Mouse (Mus musculus) cerebellum, adult 9-11 months (tissue): ENCODE measurements around the gene Brpf1.
A peak's percentile ranks its signal among the peaks of the same experiment; 100 is the strongest.
"Not testable (repeated sequence)": the region's sequence is repeated elsewhere in the genome, so short reads cannot be mapped to it uniquely, and the experiment has no call there.

Experiments used
- DNase-seq: peaks from one replicate; pipeline ENCODE4 v3.0.0; 2022

Gene Brpf1

DNA sequence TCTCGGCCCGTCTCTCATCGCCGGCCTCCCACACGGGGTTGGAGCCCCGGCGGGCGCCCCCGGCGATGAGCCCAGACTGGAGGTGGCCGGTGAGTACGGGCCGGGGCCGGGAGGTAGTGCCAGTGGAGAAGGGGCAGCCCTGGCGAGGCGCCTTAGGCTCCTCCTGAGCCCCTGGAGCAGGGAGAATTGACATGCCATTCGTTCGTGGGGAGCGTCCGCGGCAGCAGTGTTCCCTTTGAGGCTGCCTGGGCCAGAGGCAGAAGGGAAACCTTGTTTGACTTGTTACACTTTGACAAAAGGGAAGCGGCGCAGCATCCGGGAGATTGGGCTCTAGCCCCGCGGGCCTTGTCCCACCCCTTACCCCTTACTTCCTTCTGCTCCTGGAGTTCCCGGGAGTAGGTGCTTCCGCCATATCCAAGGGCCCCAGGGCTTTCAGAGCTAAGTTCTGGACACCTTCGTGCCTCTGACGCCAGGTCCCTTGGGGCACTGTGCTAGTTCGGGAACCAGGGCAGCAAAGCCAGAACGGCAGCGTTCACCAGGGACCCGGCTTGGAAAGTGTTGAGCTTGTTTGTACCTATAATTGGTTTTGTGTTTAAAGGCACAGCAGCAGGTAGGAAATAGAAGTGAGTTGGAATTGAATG is 664 bp downstream of the Brpf1 start:
- DNase-seq: peak; percentile 74

DNA sequence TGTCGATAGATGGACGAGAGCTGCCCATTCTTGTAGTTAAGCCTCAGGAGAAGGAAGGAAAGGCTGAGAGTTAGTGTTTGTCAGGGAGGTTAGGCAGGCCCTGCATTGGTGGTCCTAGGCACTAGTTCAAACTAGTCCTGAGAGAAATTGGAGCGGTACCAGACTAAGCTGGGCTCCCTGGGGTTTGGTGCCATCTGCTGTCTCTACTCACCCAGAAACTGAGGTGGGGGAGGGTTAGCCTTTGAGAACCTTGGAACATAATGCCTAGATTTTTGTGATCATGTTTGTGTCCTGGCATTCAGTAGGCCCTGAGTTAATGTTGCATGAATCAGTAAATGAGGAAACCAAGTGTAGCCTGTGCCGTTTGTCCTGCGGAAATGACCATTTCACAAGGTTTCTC is 1.2 kb downstream of the Brpf1 start:
- peak; percentile 84 for DNase-seq

DNA sequence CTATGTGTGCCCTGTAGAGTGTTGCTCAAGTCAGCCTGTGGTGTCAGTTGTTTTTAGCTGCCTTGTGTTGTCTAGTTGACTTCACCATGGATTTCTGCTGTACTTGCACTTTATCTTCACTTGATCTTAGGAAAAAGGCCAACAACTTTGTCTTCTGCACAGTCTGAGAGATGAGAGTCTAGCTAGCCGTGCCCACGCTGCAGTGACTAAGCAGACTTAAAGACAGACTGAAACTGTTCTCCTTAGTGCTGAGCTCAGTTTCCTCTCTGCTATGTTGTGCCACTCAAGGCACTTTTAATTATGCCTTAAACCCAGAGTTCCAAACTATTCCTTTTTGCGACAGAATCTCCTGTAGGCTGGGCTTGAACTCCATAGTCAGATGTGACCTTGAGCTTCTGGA is 9.0 kb downstream of the Brpf1 start:
- no peak for DNase-seq

GRCm38 (mm10) chr6:113326533-113327315 is 19.8 kb downstream of the Brpf1 start, which contains the start of gene Ogg1:
Gene Ogg1, plus strand, starts transcription at chr6:113326972.
- peak; percentile 98 for DNase-seq

DNA sequence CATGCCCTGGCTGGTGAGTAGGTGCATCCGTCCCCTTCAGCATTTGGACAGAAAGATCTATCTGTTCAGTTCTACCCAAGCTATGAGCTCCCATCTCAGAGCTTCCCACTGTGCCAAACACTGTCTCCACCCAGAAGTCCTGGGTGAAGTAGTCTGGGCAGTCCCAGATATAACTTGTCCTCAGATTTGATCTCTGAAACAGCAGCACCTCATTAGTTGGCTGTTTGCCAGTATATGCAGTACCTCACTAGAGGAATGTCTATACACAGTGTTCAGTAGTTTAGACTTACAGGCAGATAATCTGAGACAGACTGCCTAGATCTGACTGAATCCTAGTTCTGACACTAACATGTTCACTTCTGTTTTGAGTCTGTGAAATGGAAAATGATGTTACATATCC is 22.5 kb downstream of the Brpf1 start:
- no peak for DNase-seq

DNA sequence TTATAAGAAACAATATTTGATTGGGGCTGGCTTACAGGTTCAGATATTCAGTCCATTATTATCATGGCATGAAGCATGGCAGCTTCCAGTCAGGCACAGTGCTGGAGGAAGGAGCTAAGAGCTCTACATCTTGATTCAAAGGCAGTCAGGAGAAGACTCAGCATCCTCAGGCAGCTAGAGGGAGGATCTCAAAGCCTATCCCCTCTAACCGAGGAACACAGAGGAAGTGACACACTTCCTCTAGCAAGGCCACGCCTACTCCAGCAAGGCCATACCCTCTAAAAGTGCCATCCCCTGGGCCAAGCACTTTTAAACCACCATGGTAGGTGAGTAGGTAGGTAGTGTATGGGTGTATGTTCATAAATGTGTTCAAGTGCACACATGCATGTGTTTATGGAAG is 23.6 kb downstream of the Brpf1 start:
- no peak for DNase-seq

- DNase-seq: no peak
Observed at GRCm38 (mm10) chr6:113331721-113332120, 24.8 kb downstream of the Brpf1 start.

DNA sequence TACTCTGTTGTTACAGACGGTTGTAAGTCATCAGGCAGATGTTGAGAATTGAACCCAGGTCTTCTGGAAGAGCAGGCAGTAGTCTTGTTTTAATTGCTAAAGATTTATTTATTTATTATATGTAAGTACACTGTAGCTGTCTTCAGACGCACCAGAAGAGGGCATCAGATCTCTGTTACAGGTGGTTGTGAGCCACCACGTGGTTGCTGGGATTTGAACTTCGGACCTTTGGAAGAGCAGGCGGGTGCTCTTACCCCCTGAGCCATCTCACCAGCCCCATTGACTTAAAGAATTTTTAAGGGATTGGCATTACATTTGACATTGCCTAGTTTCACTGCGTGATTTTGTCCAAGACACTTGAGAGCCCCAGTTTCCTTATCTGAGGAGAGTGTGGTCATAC is 25.8 kb downstream of the Brpf1 start:
- DNase-seq: not testable (repeated sequence)

DNA sequence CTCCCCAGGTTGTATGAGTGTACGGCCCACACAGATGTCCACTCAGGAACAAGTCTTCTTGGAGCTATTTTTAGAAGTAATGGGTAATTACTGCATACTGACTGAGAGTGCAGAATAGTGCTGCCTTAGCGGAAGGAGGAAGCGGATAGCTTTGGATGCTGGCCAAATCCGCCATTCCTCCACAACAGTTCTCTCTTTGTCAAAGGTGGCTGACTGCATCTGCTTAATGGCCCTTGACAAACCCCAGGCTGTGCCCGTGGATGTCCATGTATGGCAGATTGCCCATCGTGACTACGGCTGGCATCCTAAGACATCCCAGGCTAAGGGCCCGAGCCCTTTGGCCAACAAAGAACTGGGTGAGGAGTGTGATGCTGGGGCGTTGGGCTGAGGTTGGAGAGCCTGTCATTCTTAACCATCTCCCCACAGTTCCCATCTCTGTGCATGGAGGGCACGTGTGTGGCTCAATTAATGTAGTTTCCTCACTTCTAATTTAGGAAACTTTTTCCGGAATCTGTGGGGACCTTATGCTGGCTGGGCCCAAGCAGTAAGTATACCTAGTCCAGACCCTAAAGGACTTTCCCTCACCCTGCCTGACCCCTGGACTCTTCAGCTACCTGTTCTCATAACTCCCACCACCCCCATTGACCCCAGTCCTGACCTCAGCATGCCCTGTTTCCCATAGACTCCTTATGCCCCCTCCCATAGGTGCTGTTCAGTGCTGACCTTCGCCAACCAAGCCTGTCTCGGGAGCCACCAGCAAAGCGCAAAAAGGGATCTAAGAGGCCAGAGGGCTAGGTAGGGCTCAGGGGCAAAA is 26.4 kb downstream of the Brpf1 start:
- DNase-seq: no peak

- DNase-seq: no peak
Observed at GRCm38 (mm10) chr6:113334216-113334615, 27.3 kb downstream of the Brpf1 start.

DNA sequence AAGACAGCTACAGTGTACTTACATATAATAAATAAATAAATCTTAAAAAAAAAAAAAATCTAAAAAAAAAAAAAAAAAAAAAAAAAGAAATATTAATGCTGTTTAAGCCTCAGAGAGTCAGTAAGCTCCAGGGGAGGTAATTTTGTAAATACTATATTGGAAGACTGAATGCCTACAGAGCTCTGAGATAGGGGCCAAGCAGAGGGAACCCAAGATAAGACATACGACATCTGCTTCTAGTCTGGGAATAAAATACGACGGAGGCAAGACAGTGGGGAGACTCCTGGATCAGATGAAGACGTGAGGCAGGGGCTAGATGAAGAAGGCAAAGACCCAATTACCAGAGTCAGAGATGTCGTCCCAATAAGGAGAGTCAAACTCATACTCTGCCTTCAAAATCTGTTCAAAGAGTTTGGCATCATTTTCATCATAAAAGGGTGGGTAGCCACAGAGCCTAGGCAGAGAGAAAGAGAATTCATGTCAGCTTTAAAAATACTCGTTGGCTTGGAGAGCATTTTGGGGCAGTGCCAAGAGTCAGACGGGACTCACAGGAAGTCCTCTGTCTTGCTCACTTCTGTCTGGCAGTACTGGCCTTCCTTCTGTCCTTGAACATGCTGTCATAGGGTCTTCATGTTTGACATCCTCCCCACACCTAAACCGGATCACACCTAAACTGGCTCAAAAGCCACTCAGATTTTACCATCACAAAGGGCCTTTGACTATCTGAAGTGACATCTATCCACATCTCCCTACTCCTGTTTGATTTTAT is 30.1 kb downstream of the Brpf1 start:
- DNase-seq: no peak

DNA sequence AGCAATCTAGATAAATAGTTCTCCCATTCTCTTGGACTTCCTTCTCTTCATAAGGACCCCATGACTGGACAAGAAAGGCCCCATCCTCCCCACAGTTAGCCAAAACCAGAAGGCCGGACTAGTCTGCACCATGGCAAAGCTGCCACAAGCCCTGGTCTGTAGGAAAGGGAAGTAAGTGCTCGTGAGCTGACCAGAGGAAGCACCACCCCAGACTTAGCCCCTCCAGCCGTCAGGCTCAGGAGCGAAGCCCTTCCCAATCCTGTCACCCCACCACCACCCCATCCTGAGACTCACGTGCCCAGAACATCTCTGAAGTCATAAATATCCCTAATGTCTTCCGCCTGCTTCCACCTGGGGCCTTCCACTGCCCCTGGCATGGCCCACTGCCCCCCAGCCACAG is 34.6 kb downstream of the Brpf1 start:
- peak; percentile 17 for DNase-seq

DNA sequence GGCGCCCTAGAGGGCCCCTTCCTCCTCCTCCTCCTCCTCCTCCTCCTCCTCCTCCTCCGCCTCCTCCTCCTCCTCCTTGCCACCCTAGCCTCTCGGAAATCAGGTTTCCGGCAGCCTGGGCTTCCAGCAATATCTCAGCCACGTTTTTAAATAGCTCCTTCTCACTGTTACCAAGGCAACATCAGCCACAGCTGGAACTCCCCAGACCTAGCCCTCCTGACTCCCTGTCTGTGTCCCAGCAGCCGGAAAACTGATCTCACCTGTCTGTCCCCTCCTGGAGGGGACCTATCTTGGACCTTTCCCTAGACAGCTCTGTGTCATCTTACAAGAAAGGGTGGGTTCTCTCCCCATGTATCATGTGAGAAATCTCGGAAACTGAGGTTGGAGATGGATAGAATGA is 35.4 kb downstream of the Brpf1 start:
- peak; percentile 12 for DNase-seq

DNA sequence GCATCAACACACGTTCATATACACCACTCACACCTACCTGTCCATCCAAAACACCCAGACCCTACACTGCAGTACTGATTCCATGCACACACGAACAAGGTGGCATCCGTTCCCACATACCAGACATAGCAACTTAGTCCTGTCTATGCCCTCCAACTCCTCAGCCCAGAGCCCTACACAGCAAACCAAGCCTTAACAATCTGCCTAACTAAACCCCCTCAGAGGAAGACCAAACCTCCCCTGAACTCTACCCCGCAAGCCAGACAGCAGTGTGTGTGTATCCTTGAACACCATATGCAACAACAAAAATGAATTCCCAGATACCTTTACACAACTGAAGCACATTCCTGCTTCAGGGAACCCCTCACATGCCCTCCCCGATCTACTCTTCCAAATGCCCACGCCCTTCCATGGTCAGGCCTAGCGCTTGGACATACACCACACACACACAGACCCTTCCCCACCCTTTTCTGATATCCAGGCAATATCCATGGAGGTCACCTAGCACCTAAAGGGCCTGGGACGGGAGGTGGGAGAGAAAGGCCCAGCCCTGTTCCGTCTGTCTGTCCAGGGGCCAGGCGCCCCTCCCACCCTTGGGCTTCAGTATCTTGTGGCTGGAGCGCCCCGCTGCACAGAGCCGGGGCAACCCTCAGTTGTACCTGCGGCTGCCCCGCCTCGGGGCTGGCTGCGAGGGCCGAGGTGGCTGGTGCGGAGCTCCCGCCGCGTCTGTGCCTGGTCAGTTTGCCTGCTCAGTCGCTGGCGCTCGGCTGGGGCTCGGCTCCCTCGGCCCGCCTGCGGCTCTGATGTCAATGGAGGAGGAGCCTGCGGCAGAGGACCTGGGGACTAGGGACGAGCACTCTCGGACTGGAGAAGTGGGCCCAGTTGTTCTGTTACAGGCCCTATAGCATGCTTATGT is 36.5 kb downstream of the Brpf1 start, which contains the start of gene Camk1:
TSS of gene Camk1 (minus strand) at position 808 of the 916 bp plus-strand sequence.
- peak; percentile 87 for DNase-seq

- peak; percentile 68 for DNase-seq
Observed at GRCm38 (mm10) chr6:113344321-113344720, 37.4 kb downstream of the Brpf1 start.

DNA sequence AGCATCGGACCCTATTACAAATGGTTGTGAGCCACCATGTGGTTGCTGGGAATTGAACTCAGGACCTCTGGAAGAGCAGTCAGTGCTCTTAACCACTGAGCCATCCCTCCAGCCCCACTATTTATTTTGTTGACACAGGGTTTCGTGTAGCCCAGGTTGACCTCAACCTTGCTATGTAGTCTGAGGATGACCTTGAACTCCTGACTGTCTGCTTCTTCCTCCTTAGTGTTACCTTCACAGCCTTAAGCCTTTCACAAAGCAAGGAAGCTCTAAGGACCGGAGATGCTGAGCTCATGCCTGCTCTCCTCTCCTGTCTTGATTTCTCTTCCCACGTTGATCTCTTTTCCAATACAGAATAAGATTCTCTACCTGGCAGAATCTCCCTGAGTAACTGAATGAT is 40.0 kb downstream of the Brpf1 start:
- DNase-seq: no peak

DNA sequence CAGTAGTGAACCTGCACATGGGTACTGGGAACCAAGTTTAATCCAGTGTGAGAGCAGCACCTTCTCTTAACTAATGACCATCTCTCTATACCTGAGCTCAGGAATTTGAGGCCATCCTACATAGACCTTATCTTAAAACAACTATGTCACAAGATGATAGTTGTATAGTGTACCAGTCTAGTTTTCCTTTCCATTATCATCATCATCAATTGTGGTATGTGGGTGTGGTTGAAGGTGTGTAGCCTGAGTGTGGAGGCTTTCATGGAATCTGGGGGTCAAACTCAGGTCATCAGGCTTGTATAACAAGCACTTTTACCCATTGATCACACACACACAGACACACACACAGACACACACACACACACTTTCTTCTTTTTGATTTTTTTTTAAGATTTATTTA is 43.6 kb downstream of the Brpf1 start:
- DNase-seq: no peak

GRCm38 (mm10) chr6:113351161-113351560 is 44.2 kb downstream of the Brpf1 start:
- DNase-seq: no peak

- no peak for DNase-seq
Observed at GRCm38 (mm10) chr6:113351653-113352052, 44.7 kb downstream of the Brpf1 start.

DNA sequence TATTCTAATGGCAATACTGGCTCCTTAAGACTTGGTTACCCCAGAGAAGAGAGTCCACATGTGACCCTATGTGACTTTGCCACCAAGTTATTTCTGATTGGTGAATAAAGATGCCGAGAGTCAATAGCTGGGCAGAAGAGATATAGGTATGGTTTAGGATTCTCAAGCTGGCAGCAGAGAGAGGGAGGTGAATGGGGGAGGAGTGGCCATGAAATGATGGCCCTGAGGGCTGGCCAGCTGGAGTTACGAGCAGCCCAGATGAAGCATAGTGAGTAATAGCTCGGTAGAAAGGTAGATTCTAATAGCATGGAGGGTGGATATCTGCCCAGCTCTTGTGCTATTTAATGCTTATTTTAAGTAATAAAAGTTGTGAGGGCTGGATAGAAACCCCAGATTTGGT is 45.9 kb downstream of the Brpf1 start:
- no peak for DNase-seq

DNA sequence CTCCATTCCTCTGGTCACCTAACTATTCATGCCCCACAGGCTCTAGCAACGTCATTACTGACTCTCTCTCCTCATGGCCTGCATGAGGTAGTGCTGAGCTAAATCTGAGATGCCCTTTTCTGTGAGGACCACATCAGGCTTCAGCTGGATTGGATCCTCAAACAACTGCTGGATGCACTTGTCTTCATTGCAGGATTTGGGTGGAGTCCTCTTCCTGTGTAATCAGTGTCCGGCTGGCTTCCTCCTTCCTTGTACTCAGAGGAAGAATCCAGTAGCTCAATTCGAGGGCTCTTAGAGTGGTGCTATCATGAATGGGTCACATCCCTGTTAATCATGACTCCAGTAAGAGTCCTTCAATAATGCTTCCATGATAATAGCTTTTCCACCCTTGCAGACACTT is 46.8 kb downstream of the Brpf1 start:
- DNase-seq: no peak

- no peak for DNase-seq
Observed at GRCm38 (mm10) chr6:113361476-113361875, 54.5 kb downstream of the Brpf1 start.
